Mouse (Mus musculus): ENCODE results near the gene Gm597. TPM values are rescaled to one million over a fixed set of nuclear protein-coding genes. Genes with fewer than 3 reads are reported as not detected.

The Gm597 gene
- not detected for total RNA-seq (2021)

GRCm38 (mm10) chr1:28780152-28780551 is at the start of gene Gm597:
TSS of gene Gm597 (minus strand) at chr1:28780252.
- intact Hi-C loops (cut with DNase I): no loop called here
- no peak for DNase-seq (ENCODE audit: low spot score)

DNA sequence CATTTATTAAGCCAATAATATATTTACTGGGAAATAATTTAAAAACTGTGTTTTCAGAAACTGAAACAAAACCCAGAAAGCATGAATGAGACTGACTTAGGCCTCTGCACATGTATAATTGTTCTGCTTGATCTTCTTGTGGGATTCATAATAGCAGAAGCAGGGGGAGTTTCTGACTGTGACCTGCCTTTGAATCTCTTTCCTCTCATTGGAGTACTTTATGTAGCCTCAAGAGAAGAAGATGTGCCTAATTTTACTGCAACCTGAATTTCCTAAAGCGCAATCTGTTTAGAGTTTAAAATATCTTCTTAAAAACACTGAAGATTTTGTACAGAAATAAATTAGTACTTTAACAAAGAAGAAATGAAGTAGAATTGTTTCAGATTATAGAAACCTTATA is 27.6 kb upstream of the Gm597 start:
- no peak for DNase-seq (ENCODE audit: low spot score)
- intact Hi-C loops (cut with DNase I): no loop called here

DNA sequence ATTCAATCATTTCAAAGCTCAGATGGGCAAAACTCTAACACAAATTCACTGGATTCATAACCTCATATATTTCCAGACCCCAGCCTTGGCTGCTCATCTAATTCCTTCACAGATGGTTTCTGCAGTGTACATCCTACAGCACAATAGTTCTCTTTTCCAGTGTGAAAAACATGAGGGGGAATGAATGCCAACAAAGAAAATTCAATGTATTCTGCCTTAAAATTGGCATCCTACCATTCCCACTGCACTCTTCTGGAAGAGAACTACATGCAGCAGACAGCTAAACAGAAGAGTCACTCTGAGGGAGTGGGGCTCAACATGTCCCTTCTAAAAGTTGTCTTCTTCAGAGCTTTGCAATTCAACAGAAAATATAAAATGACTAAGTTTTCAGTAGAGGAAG is 26.6 kb upstream of the Gm597 start:
- intact Hi-C loops (cut with DNase I): no loop called here

GRCm38 (mm10) chr1:28800881-28801280 is 20.8 kb upstream of the Gm597 start:
- DNase-seq (ENCODE audit: low spot score): no peak
- intact Hi-C loops (cut with DNase I): no loop called here

More for the DNA sequence above, 26.6 kb upstream of the Gm597 start:
- no peak for DNase-seq (ENCODE audit: low spot score)
